Mouse (Mus musculus): ENCODE measurements around the gene Etnk1. TPM values are rescaled to one million over a fixed set of nuclear protein-coding genes. Genes with fewer than 3 reads are reported as not detected.

The Etnk1 gene
- total and polyA plus RNA-seq, 2 experiments from 2014 or later: 7.4 to 22.0 TPM

DNA sequence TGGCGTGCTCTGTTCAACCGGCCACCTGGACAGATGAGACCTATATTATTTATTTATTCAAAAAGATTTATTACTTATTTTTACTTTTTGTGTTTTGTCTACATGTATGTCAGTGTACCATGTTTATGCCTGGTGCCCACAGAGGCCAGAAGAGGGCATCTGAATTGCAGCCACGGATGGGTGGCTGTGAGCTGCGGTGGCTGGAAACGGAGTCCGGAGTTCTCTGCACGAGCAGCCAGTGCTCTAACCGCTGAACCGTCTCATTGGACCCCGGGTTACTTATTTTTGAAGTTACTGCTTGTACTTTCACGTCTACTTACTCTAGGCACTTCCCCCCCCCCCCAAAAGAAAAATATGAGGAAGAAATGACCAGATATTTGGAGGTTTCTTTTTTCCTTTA is 65.7 kb downstream of the Etnk1 start:
- no peak overlapping the region for H3K4me3 ChIP-seq (ENCODE audit: low read depth, low read length)
- 0 out of 2 replicates have a peak, but pooled peaks cover 3% of the 10 kb centered on the region for H3K4me1 ChIP-seq (ENCODE audit: control insufficient read depth, insufficient read depth)
- no peak overlapping the region for H3K4me2 ChIP-seq (ENCODE audit: low read depth, low read length)
- no peak for TF ChIP-seq EP300 (IDR thresholded peaks at IDR 0.05; ENCODE audit: low read depth)
- TF ChIP-seq CTCF (IDR thresholded peaks at IDR 0.05; ENCODE audit: low read depth): no peak
- DNase-seq (ENCODE audit: low spot score): no peak
- H3K27ac ChIP-seq (ENCODE audit: low read depth): no peak overlapping the region
- no peak for ATAC-seq (ENCODE audit: insufficient read depth, low read depth)
- no peaks in the 10 kb centered on the region for H3K9me3 ChIP-seq (replicated peaks; ENCODE audit: control insufficient read depth, low read length)
- H3K36me3 ChIP-seq (replicated peaks; ENCODE audit: control insufficient read depth, insufficient read depth, low read length): no peaks in the 10 kb centered on the region
- 88% methylated on average over 11 of the region's 11 CpGs for WGBS
- H3K27me3 ChIP-seq (ENCODE audit: control insufficient read depth, insufficient read depth, low read length): no peaks in the 10 kb centered on the region
- H3K9ac ChIP-seq (replicated peaks; ENCODE audit: low read depth, low read length): no peak overlapping the region

DNA sequence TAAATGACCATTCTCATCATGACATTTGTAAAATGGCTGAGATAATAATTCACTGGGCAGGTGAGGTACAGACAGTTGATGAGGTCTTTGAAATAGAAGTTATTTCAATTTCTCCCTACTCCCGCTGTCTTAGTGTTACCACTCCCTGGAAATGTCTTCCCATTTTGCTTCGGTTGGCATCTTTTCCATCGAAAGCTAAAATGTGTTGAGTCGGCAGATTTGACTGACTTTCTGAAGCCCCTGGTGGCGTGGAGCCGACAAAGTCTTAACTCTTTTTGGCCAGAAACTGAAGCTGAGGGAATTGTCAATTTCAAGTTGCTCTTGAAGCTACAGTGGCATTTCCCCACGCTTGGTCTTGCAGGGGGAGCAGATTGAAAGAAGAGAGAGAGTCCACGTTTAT is 67.8 kb downstream of the Etnk1 start:
- no peak for ATAC-seq (ENCODE audit: insufficient read depth, low read depth)
- no peak overlapping the region for H3K4me2 ChIP-seq (ENCODE audit: low read depth, low read length)

DNA sequence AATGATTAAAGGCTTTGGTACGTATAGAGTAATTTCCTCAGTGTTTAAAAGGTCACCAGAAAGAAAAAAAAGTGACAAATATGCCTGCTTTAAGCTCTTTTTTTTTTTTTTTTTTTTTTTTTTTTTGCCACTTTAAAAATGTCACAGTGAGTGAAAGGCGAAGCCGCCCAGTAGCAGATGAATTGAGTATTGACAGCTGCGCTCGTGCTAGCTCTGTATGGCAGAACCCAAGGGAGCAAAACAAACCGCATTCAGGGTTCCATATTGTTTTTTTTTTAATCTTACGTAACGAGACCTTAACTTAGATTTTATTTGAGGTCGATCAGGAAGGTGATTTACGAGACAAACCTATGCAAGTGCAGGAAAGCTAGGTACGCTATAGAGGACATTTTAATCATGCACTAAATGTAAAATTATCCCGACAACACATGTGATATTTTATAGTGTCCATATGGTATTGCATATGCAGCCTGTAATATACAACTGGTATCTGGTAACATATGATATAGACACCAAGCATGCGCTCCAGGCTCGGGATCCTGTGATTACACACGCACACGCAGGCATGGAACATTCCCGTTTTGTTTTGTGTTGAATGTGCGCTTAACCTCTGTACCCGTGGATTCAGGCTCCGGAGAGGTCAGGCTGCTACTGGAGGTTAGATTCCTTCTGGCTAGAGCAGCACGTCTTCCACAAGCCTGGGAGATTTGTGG is 72.5 kb downstream of the Etnk1 start:
- Histone ChIP-seq H3K27me3 (ENCODE audit: control insufficient read depth, insufficient read depth, low read length) (no peaks in the 10 kb centered on the region), H3K9ac (replicated peaks; ENCODE audit: low read depth, low read length) (no peak overlapping the region), H3K4me2 (ENCODE audit: low read depth, low read length) (no peak overlapping the region), H3K4me3 (ENCODE audit: low read depth, low read length) (no peak overlapping the region), H3K36me3 (replicated peaks; ENCODE audit: control insufficient read depth, insufficient read depth, low read length) (no peaks in the 10 kb centered on the region), H3K27ac (ENCODE audit: low read depth) (no peak overlapping the region), H3K9me3 (replicated peaks; ENCODE audit: control insufficient read depth, low read length) (no peaks in the 10 kb centered on the region), H3K4me1 (ENCODE audit: control insufficient read depth, insufficient read depth) (no peaks in the 10 kb centered on the region)
- DNase-seq (ENCODE audit: low spot score) (no peak), ATAC-seq (ENCODE audit: insufficient read depth, low read depth) (no peak)
- TF ChIP-seq EP300 (IDR thresholded peaks at IDR 0.05; ENCODE audit: low read depth) (no peak), CTCF (IDR thresholded peaks at IDR 0.05; ENCODE audit: low read depth) (no peak)
- 88% methylated on average over 21 of the region's 21 CpGs for WGBS

More for the DNA sequence above, 67.8 kb downstream of the Etnk1 start:
- Histone ChIP-seq H3K36me3 (replicated peaks; ENCODE audit: control insufficient read depth, insufficient read depth, low read length) (no peaks in the 10 kb centered on the region), H3K27ac (ENCODE audit: low read depth) (no peak overlapping the region), H3K9me3 (replicated peaks; ENCODE audit: control insufficient read depth, low read length) (no peaks in the 10 kb centered on the region), H3K27me3 (ENCODE audit: control insufficient read depth, insufficient read depth, low read length) (no peaks in the 10 kb centered on the region), H3K4me3 (ENCODE audit: low read depth, low read length) (no peak overlapping the region), H3K4me1 (ENCODE audit: control insufficient read depth, insufficient read depth) (no peaks in the 10 kb centered on the region), H3K9ac (replicated peaks; ENCODE audit: low read depth, low read length) (no peak overlapping the region)
- TF ChIP-seq EP300 (IDR thresholded peaks at IDR 0.05; ENCODE audit: low read depth) (no peak), CTCF (IDR thresholded peaks at IDR 0.05; ENCODE audit: low read depth) (no peak)
- WGBS: 78% methylated on average over 8 of the region's 8 CpGs
- DNase-seq (ENCODE audit: low spot score): no peak

DNA sequence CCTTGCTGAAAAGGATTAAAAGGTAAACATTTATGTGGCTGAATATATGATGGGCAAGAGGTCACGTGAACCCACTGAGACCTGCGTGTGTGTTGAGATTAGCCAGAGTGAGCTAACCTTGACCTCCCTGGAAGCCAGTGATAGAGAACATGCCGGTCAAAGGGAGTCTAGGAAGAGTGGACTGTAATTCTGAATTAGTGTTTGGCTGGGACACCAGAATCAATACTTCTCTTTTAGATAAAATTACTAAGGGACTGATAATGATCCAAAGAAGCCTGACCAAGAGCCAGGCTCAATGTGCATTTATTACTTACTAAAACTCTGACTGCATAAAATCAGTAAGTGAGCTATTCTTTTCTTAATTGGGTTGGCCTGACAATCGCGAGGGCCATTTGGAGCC is 76.2 kb downstream of the Etnk1 start:
- ATAC-seq (ENCODE audit: insufficient read depth, low read depth): no peak
- no peak overlapping the region for H3K27ac ChIP-seq (ENCODE audit: low read depth)
- WGBS: 83% methylated on average over 5 of the region's 5 CpGs

DNA sequence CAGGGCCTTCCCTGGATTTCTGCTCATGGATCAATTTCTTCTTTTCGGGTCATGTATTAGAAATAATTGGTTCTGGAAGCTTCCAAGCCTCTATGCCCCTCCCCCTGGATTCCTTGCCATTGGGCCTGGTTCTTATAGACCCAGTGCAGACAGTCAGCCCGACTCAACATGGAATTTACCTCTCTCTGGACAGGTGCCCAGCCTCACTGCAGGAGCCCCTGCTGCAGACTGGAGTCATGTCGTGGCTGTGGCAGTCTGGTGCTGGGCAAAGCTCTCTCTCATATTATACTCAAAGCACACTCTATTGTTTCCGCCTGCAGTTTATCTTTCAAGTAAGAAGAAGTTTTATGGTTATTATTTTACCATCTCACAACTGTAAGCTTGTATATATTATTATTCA is 90.9 kb downstream of the Etnk1 start:
- 62% methylated on average over 4 of the region's 4 CpGs for whole genome bisulfite sequencing
- Histone ChIP-seq H3K4me3 (ENCODE audit: low read depth, low read length) (no peak overlapping the region), H3K9ac (replicated peaks; ENCODE audit: low read depth, low read length) (no peak overlapping the region), H3K9me3 (replicated peaks; ENCODE audit: control insufficient read depth, low read length) (no peaks in the 10 kb centered on the region), H3K27ac (ENCODE audit: low read depth) (no peak overlapping the region), H3K27me3 (ENCODE audit: control insufficient read depth, insufficient read depth, low read length) (no peaks in the 10 kb centered on the region), H3K36me3 (replicated peaks; ENCODE audit: control insufficient read depth, insufficient read depth, low read length) (no peaks in the 10 kb centered on the region), H3K4me2 (ENCODE audit: low read depth, low read length) (no peak overlapping the region), H3K4me1 (ENCODE audit: control insufficient read depth, insufficient read depth) (no peaks in the 10 kb centered on the region)
- TF ChIP-seq EP300 (IDR thresholded peaks at IDR 0.05; ENCODE audit: low read depth) (no peak), CTCF (IDR thresholded peaks at IDR 0.05; ENCODE audit: low read depth) (no peak)
- ATAC-seq (ENCODE audit: insufficient read depth, low read depth): no peak
- DNase-seq (ENCODE audit: low spot score): no peak

More for the DNA sequence above, 76.2 kb downstream of the Etnk1 start:
- H3K9ac ChIP-seq (replicated peaks; ENCODE audit: low read depth, low read length): no peak overlapping the region
- H3K9me3 ChIP-seq (replicated peaks; ENCODE audit: control insufficient read depth, low read length): no peaks in the 10 kb centered on the region
- no peaks in the 10 kb centered on the region for H3K27me3 ChIP-seq (ENCODE audit: control insufficient read depth, insufficient read depth, low read length)
- H3K4me1 ChIP-seq (ENCODE audit: control insufficient read depth, insufficient read depth): no peaks in the 10 kb centered on the region
- H3K4me3 ChIP-seq (ENCODE audit: low read depth, low read length): no peak overlapping the region
- DNase-seq (ENCODE audit: low spot score): no peak
- no peaks in the 10 kb centered on the region for H3K36me3 ChIP-seq (replicated peaks; ENCODE audit: control insufficient read depth, insufficient read depth, low read length)
- no peak overlapping the region for H3K4me2 ChIP-seq (ENCODE audit: low read depth, low read length)
- TF ChIP-seq EP300 (IDR thresholded peaks at IDR 0.05; ENCODE audit: low read depth) (no peak), CTCF (IDR thresholded peaks at IDR 0.05; ENCODE audit: low read depth) (no peak)

DNA sequence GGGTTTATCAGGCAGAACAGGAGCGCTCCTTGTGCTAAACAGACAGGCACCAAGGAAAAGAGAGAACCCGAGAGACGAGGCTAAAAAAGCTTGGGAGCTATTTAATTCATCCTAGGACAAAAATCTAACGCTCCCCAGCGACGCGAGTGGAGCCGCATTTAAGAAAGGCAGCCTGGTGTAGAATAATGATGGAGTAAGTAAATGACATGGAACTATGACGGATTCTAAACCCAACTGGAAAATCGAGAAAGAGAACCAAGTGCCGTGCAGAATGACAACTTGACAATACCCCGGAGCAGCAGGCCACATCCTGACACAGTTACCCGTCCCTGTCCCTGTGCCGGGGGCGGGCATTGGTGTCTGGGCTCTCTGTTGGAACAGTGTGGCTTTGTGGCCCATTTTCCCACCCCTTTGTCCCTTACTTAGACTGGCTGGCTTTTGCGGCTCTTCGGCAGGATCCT is 92.2 kb downstream of the Etnk1 start:
- DNase-seq (ENCODE audit: low spot score) (no peak), ATAC-seq (ENCODE audit: insufficient read depth, low read depth) (no peak)
- Histone ChIP-seq H3K9me3 (replicated peaks; ENCODE audit: control insufficient read depth, low read length) (no peaks in the 10 kb centered on the region), H3K9ac (replicated peaks; ENCODE audit: low read depth, low read length) (no peak overlapping the region), H3K27me3 (ENCODE audit: control insufficient read depth, insufficient read depth, low read length) (no peaks in the 10 kb centered on the region), H3K36me3 (replicated peaks; ENCODE audit: control insufficient read depth, insufficient read depth, low read length) (no peaks in the 10 kb centered on the region), H3K27ac (ENCODE audit: low read depth) (no peak overlapping the region), H3K4me1 (ENCODE audit: control insufficient read depth, insufficient read depth) (no peaks in the 10 kb centered on the region), H3K4me3 (ENCODE audit: low read depth, low read length) (no peak overlapping the region), H3K4me2 (ENCODE audit: low read depth, low read length) (no peak overlapping the region; the same call in 1 of the 2 replicates)
- 74% methylated on average over 17 of the region's 17 CpGs for WGBS
- TF ChIP-seq EP300 (IDR thresholded peaks at IDR 0.05; ENCODE audit: low read depth) (no peak), CTCF (IDR thresholded peaks at IDR 0.05; ENCODE audit: low read depth) (no peak)
